Mouse (Mus musculus) megakaryocyte, embryonic 14.5 days (primary cell): Measurements from ENCODE around the gene Sla2.

Experiments used
- FLI1 ChIP-seq: IDR thresholded peaks from 2 replicates; pipeline ENCODE4 v1.6.1; 2012; ENCODE audit warnings: low read length, inconsistent platforms, mixed read lengths
- GATA1 ChIP-seq: IDR thresholded peaks from 3 replicates; pipeline ENCODE4 v1.6.1; 2012; ENCODE audit warnings: mixed read lengths, low read length, inconsistent platforms, borderline replicate concordance

DNA sequence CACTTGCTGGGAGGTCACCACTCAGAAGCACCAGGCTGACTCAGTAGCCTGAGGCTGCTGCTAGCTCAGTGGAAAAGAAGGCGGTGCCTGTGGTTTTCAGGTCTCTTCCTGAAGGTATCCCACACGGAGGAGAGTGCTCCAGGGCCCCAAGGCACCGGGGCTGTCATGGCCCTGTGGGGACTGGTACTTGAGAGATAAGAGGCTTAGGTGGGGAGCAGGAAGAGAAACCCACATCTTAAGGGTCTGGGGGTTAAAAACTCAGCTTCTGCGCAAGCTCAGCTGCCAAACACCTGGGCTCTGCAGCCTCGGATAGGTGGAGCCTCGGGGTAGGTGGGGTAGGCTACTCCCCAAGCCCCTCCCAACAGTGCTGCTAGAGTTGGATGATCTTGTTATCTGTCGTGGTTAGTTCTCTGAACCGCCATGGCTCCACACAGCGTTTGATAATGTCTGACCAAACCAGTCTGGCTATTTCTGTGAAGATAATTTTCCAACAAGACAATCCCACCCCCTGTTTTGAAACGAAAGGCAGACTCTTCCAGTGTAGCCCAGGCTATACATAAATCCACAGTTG, 4.5 kb downstream of the Sla2 start:
- TF ChIP-seq GATA1 (no peak), FLI1 (no peak)
